Mouse (Mus musculus) kidney, postnatal 36 days (tissue): ENCODE data around the gene Bmp2k.
A peak's percentile ranks its signal among the peaks of the same experiment; 100 is the strongest.

Experiments
- DNase-seq, 2 experiments: peaks; one replicate each; pipeline ENCODE4 v3.0.0; 2021 to 2022; ENCODE audit warnings: mixed read lengths in 2 of 2

Gene Bmp2k

GRCm38 (mm10) chr5:97056359-97056758 is 58.9 kb downstream of the Bmp2k start:
- DNase-seq = no peak

DNA sequence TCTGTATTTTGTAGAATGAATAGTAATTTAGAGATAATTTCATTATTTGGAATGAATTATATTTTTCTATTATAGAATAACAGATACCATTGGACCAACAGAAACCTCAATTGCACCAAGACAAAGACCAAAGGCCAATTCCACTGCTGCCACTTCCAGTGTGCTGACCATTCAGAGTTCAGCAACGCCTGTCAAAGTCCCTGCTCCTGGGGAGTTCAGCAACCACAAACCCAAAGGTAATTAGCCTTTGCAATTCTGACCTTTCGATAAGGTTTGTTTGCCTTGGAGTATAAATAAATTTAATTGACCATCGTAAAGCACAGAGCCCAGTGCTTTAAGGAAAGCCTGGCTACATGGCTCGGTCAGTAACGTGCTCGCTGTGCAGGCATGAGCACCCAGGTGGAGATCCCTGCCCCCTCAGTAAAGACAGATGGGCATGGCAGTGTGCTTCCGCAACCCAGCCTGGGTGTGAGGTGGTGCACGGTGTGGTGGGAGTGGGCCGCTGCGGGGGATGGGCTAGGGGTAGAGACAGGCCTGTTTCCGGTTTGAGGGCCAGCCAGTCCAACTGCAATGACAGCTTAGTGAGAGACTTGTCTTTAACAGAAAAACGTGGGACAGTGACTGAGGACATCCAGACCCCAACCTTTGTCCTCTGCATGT is 59.4 kb downstream of the Bmp2k start:
- DNase-seq = peak in 1 of 2 experiments; percentile 24

- no peak for DNase-seq
These were observed 63.4 kb downstream of the Bmp2k start for GRCm38 (mm10) chr5:97060864-97061263.

- no peak for DNase-seq
These were observed 64.6 kb downstream of the Bmp2k start for GRCm38 (mm10) chr5:97062041-97062440.

DNA sequence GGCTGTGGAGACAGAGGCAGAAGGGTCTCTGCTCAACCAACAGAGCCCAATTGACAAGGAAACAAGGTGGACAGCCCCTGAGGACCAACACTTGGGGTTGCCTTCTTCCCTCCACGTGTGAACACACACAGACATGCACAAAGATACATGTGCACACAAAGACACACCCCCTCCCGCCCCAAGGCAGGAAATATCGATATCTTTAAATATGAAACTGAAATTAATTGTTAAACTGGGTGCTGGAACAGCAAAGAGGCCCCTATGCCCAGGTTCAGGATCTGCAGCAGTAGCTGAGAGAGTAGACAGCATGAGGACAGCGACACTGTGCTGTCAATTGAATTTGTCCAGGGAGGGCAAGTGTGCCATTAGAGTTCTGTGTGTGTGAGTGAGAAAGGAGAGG is 68.3 kb downstream of the Bmp2k start:
- no peak for DNase-seq

DNA sequence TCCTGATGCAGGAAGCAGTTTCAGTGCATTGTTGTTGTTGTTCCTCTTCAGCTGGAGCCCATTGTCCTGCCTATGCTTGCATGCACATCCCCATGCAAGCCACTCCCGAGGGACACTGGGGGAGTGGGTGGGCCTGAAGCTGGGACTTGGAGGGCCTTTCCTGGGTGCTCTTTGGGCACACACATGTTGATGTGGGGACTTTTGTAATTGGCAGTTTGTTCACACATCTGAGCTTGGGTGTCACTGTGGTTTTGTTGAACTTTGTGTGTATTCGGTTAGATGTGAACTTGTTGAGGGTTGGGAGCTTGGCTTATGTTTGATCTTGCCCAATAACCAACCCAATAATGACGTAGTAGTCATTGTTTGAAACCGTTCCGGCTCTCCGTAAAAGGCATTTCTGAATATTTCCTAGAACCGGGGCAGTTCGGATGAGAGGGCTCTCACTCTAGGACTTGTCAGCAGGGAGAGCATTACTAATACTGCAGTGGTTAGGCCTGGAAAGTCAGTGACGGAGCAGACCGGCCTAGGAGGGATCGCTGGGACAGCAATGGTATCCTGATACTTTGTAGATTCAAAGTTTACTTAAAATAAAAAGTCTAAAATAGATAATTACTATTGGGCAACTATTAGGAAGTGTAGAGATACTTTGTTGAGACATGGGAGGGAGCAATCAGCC is 78.1 kb downstream of the Bmp2k start:
- no peak for DNase-seq

GRCm38 (mm10) chr5:97076167-97076566 is 78.7 kb downstream of the Bmp2k start:
- peak in 1 of 2 experiments; percentile 12 for DNase-seq

- no peak for DNase-seq
These were observed 80.2 kb downstream of the Bmp2k start for GRCm38 (mm10) chr5:97077676-97078075.

DNA sequence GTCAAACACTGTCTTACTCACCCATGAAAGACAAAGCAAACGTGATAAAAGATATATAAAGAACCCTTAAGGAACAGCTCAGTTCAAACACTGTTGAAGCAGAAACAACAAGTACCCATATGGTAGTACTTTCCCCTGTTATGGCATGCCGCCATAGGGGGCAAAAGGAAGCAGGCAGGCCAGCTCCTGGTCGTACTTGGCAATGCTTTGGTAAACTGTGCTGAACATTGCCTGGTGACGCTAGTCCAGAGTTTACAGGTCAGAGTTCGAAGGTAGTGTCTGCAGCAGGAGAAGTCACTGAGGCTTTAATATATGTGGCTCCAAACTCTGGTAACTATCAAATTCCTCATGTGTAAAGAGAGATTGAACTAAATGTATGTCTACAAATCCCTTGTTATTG is 81.2 kb downstream of the Bmp2k start:
- peak; percentile 55 to 60 for DNase-seq

- DNase-seq = peak; percentile 9 to 40
These were observed 84.0 kb downstream of the Bmp2k start for GRCm38 (mm10) chr5:97081481-97081880.

- no peak for DNase-seq
These were observed 86.2 kb downstream of the Bmp2k start for GRCm38 (mm10) chr5:97083701-97084100.

DNA sequence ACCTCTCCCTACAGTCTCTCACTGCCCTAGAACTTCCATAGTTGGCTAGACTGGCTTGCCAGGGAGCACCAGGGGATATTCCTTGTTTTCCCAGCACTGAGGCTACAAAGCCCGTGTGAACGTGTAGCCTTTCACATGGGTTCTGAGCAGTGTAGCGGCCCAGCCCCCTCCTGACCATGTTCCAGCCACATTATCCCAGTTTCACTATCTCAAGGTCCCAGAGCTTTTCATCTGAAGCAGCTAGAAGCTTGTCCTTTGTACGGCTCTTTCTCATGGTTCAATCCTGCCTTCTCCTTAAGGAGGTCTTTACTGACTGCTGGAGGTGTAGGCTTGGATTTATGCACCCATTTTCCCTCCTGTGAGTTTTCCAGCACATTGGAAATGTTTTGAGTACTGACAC is 87.1 kb downstream of the Bmp2k start:
- DNase-seq = no peak

DNA sequence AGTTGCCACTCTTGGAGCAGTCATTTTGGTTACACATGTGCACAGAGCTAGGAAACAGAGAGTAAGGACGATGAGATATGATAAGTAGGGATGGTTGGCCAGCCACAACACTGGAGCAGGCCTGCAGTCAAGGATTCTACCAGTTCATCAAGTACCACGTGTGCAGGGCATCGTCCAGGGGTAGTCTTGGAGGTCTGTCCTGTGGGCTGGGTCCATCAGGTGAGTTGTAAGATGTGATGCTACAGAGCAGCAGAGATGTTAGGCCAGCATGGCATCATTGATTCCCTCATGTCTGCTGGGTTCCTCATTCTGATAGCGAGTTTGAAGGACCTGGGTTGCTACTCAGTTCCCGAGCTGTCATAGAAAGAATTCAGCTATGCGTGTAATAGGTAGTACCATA is 87.6 kb downstream of the Bmp2k start:
- no peak for DNase-seq

DNA sequence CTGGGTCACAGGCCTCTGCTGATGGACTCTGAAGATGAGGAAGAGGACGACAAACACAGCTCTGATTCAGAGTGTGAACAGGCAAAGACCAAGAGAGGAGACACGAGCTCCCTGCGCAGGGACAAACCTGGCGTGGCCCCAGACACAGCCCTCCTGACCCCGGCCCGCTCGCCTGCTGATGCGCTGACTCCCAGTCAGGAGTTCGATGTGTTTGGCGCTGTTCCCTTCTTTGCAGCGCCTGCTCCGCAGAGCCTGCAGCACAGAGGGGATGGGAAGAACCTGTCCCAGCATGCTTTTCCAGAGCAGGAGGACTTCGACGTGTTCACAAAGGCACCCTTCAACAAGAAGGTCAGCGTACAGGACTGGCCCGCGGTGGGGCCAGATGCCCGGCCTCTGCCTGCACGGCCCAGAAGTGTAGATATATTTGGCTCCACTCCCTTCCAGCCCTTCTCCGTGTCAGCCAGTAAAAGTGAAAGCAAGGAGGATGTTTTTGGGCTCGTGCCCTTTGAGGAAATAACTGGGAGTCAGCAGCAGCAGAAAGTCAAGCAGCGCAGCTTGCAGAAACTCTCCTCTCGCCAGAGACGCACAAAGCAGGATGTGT is 89.6 kb downstream of the Bmp2k start:
- peak; percentile 23 to 29 for DNase-seq

DNA sequence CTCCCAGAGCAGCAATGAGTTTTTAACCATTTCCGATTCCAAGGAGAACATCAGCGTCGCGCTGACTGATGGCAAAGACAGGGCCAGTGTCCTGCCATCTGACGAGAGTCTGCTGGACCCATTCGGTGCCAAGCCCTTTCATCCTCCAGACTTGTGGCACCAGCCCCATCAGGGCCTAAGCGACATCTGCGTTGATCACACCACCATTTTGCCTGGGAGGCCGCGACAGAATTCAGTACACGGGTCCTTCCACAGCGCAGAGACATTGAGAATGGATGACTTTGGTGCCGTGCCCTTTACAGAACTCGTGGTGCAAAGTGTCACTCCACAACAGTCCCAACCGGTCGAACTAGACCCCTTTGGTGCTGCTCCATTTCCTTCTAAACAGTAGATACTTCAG is 90.3 kb downstream of the Bmp2k start:
- no peak for DNase-seq

DNA sequence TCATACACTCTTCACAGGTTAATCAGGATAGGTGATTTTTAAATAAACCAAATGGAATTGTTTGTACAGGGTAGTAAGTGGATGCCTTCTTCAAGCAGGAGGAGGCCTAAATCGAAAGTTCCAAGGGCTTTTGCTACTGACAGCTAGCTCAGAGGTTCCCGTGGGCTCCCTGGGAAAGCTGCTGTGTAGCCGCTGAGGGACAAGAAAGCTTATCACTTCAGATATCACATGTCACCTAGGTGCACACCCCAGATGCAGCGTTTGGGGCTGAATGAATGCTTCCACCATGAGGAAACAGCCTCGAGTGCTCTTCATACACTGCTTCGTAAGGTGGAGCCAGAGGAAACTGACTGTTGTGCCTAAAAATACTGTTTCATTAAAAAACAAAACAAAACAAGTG is 90.7 kb downstream of the Bmp2k start:
- no peak for DNase-seq

GRCm38 (mm10) chr5:97089426-97089825 is 91.9 kb downstream of the Bmp2k start:
- DNase-seq = peak; percentile 18 to 29

- DNase-seq = peak; percentile 13 to 49
These were observed 92.7 kb downstream of the Bmp2k start for GRCm38 (mm10) chr5:97090034-97090784.

GRCm38 (mm10) chr5:97092970-97093369 is 95.5 kb downstream of the Bmp2k start:
- DNase-seq = no peak

DNA sequence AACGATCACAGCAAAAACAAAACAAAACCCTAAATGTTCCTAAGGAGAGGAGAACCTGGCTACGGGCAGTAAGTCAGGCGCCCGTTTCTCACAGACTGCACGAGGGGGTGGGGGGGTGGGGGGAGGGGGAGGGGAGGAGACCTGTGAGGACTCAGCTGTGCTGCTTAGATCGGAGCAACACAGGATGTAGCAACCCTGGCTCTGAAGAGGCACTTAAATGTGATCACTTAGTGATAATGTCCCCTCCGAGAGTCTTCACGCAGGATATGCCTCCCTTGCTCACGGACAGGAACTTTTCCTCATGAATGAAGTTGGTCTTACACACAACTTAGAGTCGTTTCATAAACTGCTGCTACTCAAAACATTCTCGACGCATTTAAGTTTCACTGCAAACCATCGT is 97.8 kb downstream of the Bmp2k start:
- DNase-seq = no peak

DNA sequence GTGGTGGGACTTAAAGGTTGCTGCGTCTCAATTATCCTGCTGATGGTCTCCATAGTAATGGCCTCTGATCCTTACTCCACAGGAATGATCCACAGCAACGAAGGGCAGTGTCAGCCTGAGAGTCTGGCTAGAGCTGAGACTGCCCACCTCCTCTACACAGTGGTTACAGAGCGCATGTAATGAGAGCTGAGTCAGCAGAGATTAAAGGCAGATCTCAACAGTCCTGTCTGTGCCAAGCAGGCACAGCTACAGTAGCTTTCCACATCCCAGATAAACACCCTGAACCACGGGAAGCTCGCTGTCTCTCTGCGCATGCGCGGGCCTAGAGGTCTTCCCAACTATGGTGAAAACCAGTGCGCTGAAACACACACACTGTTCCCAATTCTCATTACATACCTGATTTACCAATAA is 100.1 kb downstream of the Bmp2k start:
- DNase-seq = peak in 1 of 2 experiments; percentile 9

DNA sequence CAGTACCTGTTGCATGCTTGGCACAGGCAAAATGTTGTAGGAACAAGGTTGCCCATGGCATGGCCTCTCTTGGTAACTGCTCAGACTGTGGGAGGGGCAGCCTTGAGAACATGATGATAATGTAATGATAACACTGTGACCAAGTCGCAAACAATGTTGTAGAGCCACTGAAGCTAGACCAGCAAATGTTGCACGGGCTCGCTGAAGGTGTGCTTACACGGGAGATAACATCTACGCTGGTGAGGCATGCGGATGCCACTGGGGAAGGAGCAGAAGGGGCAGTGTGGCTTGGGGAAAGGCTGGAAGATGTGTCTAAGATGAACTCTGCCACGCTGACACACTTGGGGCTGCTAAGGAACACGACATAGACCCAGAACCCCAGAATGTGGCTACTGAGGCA is 102.5 kb downstream of the Bmp2k start:
- DNase-seq = no peak

DNA sequence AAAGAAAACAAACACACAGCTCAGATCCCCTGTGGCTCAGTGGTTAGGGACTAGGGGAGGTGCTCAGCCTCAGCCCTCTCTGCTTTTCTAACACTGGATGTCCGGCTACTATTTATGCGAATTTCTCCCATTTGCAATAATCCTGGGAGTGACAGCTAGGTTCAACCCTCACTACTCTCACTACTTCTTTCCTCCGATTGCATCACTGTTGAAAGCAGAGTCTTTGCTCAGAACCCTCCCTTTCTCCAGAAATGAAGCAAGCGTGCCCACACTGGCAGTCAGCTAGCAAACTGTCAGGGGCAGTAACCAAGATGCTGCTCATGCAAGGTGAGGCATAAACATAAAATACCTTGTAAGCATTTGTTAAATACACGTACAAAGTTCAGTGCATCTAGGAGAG is 110.8 kb downstream of the Bmp2k start:
- DNase-seq = no peak

DNA sequence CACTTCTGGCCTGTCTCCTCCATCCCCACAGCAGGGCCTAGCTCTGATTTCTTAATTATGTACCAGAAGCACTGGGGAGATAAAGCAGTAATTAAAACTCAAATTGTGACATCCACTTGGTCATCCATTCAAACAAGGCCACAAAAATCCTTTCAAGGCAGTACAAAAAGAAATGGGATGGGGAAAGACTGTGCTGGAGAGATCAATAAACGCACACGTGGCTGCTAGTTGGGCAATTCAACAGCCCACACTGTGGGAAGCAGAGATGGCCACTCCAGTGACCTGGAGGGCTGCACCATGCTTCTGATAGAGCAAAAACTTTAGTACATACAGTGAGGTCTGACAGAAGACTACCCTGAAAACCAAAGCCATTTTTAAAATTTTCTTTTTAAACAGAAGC is 112.6 kb downstream of the Bmp2k start:
- no peak for DNase-seq
